Mouse (Mus musculus) kidney, postnatal 25 days (tissue): ENCODE measurements around the gene Polr2l.
A peak's percentile ranks its signal among the peaks of the same experiment; 100 is the strongest.

ENCODE experiments used
- DNase-seq, 2 experiments: peaks; one replicate each; pipeline ENCODE4 v3.0.0; 2021; ENCODE audit warnings: mixed read lengths in 2 of 2

Polr2l gene

DNA sequence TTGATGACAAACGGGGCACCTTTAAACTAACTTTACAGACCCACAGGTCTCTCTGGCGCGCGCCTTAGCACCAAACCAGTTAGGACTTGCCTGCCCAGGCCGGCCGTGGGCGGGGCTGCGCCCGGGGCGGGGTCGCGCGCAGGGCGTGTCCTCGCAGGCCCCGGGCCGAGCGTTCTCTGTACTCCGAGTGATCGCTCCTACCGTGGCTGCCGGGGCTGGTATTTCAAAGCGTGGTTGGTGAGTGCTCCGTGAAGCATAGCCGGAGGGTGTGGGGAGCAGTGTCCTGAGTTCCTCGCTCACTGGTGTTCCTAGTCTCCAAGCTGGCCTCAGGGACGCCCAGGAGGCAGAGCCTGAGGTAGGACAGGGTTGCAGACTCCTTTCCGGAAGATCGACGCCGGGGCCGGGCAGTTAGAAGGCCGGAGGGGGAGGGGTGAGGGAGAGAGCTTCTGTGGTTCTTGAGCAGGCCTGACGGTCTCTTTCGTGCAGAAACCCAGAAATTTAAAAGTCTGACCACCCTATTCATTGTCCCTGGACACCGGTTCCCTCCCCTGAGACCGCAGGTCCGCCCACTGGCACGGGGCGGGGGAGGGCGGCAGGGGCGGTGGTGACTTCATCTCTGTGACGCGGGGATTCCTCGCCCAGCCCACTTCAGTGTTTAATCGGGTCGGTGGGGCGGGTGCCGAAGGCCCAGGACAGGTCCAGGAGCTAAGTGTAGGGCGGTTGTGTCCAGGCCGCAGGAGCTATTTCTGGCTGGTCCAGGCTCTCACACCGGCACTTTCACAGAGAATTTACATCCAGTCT, 7.5 kb downstream of the Polr2l start, which contains the start of gene Cd151:
Gene Cd151 (plus strand): TSS at position 163 of the 801 bp plus-strand sequence.
- DNase-seq = peak; percentile 91 to 96

DNA sequence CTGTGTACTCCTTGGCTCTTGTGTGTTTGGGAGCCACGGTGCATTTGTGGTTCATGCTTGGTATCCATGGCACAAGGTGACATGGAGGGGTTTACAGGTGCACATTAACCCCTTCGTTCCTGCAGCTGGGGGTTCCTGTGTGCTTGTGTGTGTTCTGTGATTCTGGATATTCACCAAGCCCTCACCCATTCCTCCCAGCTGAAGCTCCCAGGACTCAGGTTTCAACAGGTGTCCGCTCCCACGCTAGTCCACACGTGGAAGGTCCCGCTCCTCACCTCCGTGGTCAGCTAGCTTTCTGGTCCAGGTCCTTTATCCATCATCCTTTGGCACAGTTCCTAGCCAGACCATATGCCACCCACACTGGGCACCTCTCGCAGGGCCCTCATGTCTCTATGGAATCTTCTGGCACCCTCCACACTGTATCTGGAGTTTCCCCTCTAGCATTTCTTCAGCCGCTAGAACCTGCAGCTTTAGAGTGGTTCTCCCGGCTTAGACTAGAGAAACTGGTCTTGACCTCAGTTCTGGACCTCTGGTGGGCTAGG, 8.3 kb downstream of the Polr2l start:
- peak in 1 of 2 experiments; percentile 44 for DNase-seq

DNA sequence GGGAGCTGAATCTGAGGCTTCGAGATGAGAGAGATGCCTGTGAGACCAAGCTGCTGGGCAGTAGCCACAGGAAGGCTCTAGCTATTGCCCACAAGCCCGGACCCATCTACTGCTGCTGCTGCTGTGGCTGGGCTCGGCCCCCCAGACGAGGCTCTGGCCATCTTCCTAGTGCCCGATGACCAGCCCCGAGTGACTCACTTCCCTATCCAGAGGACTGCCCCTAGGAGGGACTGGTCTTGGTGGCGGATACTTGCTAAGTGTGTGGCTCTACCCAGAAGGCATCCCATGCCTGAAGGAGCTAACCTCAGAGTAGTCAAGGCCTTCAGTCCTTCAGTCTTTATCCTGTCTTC, 8.9 kb downstream of the Polr2l start:
- DNase-seq = peak in 1 of 2 experiments; percentile 58

DNA sequence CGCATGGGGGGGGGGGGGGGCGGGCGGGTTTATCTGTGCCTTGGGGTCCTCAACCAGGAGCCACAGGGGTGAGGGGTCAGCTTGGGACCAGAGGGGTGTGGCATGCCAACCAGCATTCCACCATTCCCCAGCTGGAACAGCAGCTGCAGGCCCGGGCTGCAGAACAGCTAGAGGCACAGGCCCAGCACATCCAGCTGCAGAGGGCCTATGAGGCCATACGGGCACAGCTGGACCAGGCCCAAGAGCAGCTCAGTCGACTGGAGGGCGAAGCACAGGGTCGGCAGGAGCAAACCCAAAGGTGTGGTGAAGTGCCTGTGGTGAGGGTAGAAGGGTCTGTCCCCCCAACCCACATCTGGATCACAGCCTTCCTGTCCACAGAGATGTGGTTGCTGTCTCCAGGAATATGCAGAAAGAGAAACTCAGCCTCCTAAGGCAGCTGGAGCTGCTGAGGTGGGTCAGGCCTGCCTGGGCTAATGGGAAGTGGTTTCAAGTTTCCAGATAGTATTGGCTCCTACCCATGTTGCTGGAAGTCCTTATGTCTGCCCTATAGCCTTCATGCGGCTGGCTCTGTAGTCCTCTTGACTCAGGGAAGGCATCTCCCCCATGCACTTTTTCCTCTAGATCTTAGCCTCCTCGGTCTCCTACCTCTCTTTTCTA, 9.4 kb downstream of the Polr2l start:
- DNase-seq = peak in 1 of 2 experiments; percentile 59

DNA sequence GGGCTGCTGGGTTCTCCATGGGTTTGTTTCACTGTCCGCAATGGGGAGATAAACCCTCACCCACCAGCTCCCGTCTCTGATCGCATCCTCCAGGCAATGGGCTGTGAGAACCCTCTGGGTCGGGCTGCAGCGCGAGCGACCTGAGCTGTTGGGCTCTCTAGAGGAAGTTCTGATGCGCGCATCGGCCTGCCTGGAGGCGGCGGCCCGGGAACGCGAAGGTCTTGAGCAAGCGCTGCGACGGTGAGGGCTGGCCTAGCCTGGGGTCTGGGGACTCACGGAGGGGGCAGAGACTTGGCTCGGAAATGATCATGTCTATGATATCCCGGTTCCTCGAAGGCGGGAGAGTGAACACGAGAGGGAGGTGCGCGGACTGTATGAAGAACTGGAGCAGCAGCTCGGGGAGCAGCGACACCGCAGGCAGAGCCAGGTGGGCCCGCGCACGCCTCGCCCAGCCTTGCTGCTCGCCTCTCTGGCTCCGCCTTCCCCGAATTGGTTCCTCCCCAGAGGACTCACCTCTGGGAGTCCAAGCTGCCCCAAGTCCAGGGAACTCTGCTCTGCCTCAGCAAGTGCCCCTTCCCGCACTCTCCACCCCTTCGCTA, 10.2 kb downstream of the Polr2l start:
- DNase-seq = peak; percentile 68 to 81

DNA sequence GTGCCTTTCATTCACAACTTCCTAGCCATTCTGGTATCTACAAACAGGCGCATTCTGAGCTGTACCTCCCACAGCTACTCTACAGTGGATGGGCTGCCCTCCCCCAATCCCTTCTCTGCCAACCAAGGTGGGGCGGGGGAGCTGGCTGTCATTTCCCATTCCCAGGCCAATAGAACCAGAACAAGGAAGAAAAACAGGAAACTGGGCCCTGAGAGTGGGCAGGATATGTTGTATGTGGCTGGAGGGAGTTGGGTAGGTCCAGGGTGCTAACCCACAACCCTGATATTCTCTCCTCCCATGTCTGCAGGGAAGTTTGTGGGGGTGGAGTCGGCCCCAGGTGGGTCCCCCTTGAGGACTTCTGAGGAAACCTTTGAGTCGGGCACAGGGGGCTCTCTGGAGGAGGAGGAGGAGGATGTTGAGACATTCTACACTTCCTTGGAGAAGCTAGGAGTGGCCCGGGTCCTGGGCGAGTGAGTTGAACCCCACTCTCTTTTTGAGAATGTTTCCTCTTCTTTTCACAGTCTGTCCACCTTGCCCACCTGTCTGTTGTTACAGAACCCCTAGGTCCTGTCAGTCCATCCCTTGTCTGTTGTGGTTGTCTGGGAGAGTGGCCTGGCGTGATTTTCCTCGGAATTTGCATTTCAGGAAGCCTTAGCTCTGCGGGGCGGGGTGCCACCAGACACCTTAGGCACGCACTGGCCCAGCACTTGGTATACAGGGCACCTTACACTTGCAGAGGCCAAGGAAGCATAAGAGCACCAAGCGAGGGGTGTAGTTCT, 10.9 kb downstream of the Polr2l start:
- DNase-seq = peak; percentile 76 to 87

DNA sequence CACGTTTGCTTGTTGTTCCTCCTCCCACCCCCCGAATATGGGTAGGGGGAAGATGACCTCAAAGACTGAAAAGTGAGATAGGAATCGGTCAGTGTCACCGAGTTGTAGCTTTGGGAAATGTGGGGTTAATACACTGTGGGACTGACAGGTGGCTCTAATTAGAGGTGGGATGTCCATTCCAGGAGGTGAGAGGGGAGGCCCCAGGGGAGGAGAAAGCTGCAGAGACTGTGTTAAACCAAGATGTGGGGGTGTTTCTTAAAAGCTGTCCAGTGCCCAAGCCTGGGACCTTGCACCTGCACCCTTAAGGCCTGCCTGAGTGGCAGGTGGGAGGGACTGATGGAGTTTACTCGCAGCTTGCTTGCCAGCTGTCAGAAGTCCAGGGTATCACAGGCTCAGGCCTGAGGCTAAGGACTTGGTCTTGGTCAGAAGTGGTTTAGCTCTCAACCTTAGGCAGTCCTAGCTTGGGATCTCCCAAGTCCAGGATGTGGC, 12.6 kb downstream of the Polr2l start:
- DNase-seq = peak; percentile 74 to 89

DNA sequence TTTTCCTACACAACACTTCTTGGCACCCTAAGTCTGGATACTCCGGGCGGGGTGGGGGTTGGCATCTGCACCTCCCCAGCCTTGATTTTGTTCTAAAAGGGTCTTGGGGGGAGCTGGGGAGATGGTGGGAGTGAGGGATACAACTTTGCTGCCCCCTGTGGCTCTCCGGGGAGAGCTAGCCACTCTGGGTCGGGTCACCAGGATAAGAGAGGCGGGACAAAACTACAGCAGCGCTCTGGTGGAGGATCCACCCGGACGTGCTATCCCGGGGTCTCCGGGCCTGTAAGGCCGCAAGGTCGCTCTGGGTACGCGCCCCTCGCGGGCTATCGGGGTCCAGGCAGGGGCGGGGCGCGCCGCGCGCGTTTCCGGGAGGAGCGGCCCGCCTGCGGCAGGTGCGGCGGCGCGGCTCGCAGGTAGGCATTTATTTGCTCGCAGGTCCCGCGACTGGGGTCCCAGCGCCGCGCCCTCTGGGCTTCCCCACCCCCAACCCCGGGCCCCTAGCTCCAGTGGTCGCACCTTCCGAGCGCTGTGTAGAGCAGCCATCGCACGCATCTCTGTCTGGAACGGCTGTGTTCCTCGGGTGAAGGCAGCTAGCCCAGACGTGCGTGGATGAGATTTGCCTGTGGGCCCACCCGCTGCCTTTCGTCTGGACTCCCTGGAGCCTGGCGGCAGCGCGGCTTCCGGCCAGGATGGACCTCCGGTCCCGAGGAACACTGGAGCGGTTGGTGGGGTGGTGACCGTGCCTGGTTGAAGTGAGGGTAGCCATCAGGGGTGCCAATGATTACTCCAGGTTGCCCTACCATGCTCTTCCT, 13.2 kb downstream of the Polr2l start:
- peak; percentile 41 to 74 for DNase-seq

DNA sequence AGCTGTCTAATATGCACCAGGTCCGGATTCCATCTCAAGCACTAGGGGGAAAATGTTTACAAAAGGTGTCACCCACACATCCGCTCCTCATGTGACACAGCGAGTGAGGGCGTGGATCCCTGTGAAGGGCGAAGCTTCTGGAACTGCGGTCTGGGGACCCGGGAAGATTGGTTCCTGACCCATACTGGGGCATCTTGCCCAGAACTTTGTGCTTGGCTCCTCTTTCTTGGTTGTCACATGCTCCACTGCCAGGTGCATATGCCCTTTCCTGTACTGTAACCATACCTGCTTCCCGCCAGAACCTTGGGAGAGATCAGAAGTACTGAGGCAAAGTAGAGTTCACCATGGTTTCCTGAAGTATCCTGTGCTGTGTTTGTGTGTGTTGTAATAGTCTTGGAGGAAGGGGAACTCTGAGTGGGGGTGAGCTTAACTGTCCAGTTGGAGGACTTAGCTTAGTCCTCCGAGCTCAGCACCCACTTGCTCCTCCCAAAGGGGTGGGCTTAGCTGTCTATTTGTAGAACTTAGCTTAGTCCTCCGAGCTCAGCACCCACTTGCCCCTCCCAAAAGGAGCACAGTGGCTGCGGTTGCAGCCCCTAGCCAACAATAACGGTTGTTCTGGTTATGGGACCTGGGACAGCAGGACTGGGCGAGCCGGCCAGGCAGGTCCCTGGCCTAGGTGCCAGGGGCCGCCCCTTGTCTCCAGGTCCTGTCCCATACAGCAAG, 14.4 kb downstream of the Polr2l start, which contains the start of gene Cracr2b:
Gene Cracr2b (plus strand): TSS at position 704 of the 723 bp plus-strand sequence.
- no peak for DNase-seq

DNA sequence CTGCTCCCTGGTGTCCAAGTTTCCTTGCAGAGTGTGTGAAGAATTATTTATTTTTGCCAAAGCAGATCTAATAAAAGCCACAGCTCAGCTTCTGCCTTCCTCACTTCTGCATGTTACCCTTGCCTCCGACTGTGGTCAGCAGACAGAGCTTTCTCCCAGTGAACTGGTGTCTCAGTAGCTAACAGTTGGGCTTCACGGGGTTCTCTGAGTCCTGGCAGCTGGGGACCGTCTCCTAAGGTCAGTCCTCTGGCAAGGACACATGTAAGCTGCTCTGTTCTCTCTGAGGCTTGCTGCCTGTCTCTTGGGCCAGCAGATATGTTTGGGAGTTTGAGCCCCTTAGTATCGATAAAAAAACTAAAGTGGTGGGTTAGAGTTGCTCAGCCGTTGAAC, 14.9 kb downstream of the Polr2l start:
- DNase-seq = no peak

DNA sequence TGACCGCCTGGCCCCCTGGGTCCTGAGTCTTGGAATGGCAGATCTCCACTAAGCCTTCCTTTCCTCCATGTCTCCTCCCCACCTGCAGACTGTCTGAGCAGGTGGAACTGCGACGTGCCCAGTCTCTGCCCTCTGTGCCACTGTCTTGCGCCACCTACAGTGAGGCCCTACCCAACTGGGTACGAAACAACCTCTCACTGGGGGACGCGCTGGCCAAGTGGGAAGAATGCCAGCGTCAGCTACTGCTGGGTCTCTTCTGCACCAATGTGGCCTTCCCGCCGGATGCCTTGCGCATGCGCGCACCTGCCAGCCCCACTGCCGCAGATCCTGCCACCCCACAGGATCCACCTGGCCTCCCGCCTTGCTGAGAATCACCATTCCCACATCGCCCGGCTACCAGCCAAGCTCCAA, 15.6 kb downstream of the Polr2l start:
- peak in 1 of 2 experiments; percentile 60 for DNase-seq

DNA sequence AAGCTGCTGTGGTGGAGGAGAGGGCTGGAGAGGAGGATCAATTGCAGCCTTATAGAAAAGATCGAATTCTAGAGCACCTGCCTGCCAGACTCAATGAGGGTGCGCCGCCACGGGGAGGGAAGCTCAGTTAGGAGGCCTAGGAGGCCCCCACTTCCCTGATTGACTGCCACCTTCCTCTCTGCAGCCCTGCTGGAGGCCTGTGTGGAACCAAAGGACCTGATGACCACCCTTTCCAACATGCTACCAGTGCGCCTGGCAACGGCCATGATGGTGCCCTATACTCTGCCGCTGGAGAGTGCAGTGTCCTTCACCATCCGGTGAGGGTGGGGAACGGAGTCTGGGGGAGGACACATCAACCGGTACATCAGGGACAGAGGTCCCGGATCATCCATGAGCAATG, 16.3 kb downstream of the Polr2l start:
- no peak for DNase-seq

DNA sequence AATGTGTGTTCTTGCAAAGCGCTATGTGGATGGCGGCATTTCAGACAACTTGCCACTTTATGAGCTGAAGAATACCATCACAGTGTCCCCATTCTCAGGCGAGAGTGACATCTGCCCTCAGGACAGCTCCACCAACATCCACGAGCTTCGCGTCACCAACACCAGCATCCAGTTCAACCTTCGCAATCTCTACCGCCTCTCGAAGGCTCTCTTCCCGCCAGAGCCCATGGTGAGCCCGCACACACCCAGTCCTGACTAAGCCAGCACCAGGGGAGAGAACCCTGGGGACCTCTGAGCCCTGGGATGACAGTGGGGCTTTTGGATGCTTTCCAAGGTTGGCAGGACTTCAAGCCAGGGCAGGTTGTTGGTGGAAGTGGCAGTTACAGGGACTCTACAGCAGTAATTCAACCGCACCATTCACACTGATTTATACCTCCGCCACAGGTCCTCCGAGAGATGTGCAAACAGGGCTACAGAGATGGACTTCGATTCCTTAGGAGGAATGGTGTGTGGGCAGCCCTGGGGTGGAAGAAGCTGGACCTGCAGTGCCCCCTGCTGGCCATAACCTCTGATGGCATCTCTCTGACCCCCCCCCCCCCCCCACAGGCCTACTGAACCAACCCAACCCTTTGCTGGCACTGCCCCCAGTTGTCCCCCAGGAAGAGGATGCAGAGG, 16.8 kb downstream of the Polr2l start:
- DNase-seq = peak; percentile 84 to 86

DNA sequence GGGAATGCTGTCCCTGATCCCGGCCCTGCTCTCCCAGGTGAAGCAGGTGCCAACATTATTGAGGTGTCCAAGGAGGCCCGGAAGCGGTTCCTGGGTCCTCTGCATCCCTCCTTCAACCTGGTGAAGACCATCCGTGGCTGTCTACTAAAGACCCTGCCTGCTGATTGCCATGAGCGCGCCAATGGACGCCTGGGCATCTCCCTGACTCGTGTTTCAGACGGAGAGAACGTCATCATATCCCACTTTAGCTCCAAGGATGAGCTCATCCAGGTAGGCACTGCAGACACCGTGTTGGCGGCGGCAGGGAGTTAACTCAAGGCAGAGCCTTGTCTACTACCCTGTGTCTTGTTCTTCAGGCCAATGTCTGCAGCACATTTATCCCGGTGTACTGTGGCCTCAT, 17.7 kb downstream of the Polr2l start:
- peak in 1 of 2 experiments; percentile 40 for DNase-seq

DNA sequence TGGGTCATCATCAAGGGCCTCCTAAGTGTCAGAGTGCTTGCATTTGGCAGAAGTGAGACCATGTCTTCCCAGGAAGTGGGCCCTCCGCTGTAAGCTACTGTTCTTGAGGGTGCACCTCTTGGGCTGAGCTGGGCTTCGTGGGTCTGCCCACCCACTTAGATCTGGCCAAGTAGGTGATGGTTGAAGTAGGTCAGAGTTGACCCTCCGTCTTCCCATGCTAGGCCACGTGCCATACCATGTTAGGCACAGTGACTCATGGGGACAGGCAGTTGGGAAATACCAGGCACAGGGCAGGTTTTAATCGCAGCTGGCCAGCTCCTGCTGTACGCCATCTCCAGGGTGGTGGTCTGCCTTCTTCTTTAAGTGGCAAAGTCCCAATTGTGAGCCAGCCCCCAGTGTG, 18.2 kb downstream of the Polr2l start:
- peak in 1 of 2 experiments; percentile 57 for DNase-seq

DNA sequence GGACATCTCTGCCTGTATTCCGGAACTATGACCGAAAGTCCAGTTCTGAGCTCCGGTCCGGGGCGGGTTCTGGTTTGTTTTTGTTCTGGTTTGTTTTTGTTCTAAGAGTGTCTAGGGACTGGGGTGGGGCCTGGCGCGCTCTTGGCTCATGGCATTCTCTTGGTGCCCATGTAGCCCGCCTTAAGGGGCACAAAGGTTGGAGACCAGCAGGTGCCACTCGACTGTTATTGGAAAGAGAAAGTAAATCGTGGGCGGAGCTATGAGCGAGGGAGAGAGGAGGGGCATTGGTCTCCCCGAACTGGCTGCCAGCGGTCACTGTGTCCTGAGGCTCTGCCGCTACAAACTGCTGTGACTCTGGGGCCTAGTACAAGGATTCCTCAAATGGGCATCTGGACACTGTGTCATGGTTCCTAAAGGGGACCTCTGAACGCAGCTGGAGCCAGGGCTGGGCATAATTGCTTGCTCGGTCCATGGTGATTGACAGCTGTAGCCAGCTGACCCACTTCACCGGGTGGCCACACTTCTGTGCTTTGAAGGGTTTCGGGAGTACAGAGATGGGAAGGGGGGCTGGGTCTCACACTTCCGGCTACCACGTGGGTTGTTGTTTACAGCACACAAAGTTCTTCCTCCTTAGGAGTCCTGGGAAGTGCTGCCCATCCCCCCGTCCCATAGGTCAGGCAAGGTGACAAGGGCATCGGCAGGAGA, 19.2 kb downstream of the Polr2l start:
- peak; percentile 88 to 94 for DNase-seq

DNA sequence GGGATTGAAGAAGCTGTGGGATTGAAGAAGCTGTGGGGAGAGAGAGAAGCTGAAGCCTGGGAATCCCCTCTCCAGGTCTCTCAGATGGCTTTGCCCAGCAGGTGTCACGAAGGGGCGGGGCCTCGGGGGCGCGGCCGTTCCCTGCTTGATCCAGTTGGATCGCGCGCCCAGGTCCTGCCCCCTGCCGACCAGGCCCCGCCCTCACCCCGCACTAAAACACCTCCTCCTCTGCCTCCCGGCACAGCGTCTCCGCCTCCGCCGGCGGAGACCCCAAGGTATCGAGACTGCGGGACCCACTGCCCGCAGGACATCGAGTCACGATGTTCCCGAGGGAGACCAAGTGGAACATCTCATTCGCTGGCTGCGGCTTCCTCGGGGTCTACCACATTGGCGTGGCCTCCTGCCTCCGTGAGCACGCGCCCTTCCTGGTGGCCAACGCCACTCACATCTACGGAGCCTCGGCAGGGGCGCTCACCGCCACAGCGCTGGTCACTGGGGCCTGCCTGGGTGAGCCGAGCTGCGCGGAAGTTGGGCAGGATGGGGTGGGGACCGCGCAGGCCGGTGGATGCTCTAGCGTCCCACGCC, 19.9 kb downstream of the Polr2l start, which contains the start of gene Pnpla2:
Gene Pnpla2 (plus strand): TSS at position 232 of the 585 bp plus-strand sequence.
- peak; percentile 98 to 99 for DNase-seq

DNA sequence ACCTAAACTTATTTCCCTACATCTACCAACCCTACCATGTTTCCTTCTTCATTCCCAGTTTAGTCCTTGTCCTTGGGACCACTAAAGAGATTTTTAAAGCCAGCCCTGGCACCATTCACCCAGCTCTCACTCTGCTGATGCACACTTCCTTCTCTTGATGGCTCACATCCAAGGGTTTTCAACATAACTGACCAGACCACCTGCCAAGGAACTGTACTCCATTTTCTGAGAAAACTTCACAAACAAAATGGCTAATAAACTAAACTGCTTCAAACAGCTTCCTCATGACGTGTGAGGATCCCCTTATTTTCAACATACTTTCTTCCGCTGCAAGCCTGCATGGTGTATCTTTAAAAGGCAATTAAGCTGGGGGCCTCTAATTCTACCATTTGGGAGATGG, 21.3 kb downstream of the Polr2l start:
- DNase-seq = no peak

DNA sequence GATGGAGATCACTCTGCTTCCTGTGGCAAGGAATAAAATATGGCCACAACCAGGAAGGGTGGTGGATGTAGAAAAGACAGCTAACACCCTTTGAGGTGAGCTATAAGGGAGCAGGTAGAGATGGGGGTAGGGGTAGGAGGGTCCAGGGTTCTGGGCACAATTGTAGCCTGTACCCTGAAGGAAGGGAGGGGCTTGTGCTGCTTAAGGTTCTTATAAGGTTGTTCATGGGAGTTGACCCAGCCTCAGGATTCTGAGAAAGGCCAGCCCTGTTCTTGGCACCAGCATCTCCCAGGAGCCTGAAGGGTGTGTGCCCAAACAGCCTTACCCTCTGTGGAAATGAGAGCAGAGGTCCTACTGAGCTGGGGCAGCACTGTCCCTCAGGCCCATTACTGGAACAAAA, 23.0 kb downstream of the Polr2l start:
- DNase-seq = no peak
